Mouse (Mus musculus): Measurements from ENCODE around the gene Arntl2. TPM values are rescaled to one million over a fixed set of nuclear protein-coding genes. Genes with fewer than 3 reads are reported as not detected.
A peak's percentile ranks its signal among the peaks of the same experiment; 100 is the strongest.
"Not testable (repeated sequence)": the region's sequence is repeated elsewhere in the genome, so short reads cannot be mapped to it uniquely, and the experiment has no call there.

Gene Arntl2
- polyA plus RNA-seq, 1 experiment from 2014 or later: 10.2 TPM

- H3K4me3 ChIP-seq: no peak overlapping the region
- 67% methylated on average over 5 of the region's 5 CpGs for WGBS
- peaks cover 19% of the 10 kb centered on the region for H3K4me1 ChIP-seq
- H3K9ac ChIP-seq: no peak overlapping the region
- H3K9me3 ChIP-seq: no peaks in the 10 kb centered on the region
- H3K36me3 ChIP-seq: peaks cover 18% of the 10 kb centered on the region
- ATAC-seq (ENCODE audit: low FRiP score, low read depth): no peak
- no peak overlapping the region for H3K27ac ChIP-seq
- H3K27me3 ChIP-seq: no peaks in the 10 kb centered on the region
- no peak overlapping the region for H3K4me2 ChIP-seq (replicated peaks)
Measured at GRCm38 (mm10) chr6:146762264-146762898, 33.5 kb upstream of the Arntl2 start.

DNA sequence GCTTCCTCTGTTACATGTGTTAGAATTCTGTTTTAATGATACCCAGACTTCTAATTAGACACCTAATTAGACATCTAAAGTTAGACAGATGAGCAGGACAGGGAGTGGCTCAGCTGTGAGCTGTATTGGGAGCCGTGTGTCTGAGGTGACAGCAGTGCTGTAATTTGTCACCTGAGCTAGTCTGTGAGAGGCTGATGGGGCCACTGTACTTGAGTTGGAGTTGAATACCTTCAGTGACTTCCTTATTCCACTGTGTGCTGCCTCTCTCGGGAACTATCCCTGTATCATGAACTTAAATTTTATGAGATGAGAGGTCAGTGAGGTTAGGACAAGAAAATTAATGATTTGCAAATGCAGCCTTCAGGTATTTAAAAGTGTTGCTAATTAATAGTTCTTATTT, 31.3 kb upstream of the Arntl2 start:
- H3K4me2 ChIP-seq (replicated peaks): no peak overlapping the region
- H3K4me3 ChIP-seq: no peak overlapping the region
- no peak for ATAC-seq (ENCODE audit: low FRiP score, low read depth)
- no peak overlapping the region for H3K9ac ChIP-seq
- H3K4me1 ChIP-seq: peaks cover 13% of the 10 kb centered on the region
- H3K27me3 ChIP-seq: no peaks in the 10 kb centered on the region
- H3K9me3 ChIP-seq: no peaks in the 10 kb centered on the region
- 37% methylated on average over 2 of the region's 2 CpGs for WGBS
- no peak overlapping the region for H3K27ac ChIP-seq
- H3K36me3 ChIP-seq: peaks cover 38% of the 10 kb centered on the region

- Histone ChIP-seq H3K4me2 (replicated peaks) (no peak overlapping the region), H3K36me3 (peaks cover 42% of the 10 kb centered on the region), H3K9me3 (no peaks in the 10 kb centered on the region), H3K27me3 (no peaks in the 10 kb centered on the region), H3K27ac (no peak overlapping the region), H3K4me3 (no peak overlapping the region), H3K4me1 (peaks cover 19% of the 10 kb centered on the region), H3K9ac (no peak overlapping the region)
- no peak for ATAC-seq (ENCODE audit: low FRiP score, low read depth)
- WGBS: 87% methylated on average over 4 of the region's 4 CpGs
Measured at GRCm38 (mm10) chr6:146765270-146765669, 30.6 kb upstream of the Arntl2 start.

DNA sequence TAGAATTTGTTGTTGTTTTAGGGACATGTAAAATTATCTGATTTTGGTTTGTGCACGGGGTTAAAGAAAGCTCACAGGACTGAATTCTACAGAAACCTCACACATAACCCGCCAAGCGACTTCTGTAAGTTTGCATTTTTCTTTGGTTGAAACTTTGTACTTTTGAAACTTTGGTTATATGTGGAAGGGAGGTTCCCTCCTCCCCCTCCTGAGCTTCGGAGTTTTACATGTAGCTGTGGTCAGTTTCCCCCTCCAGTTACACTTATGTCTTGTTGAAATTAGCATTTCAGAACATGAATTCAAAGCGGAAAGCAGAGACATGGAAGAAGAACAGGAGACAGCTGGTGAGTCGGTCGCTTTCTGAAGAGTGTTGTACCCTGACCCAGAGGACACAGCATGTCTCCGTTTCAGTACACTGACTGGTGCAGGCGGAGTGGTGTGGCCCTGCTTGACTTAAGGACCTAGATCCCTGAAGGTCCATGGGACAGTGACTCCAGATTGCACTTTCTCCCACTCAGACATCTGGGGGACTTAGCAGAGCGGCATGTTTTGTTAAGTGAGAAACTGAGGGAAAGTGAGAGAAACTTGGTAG, 26.9 kb upstream of the Arntl2 start:
- H3K9me3 ChIP-seq: no peaks in the 10 kb centered on the region
- 92% methylated on average over 10 of the region's 10 CpGs for WGBS
- H3K9ac ChIP-seq: no peak overlapping the region
- ATAC-seq (ENCODE audit: low FRiP score, low read depth): no peak
- no peak overlapping the region for H3K4me3 ChIP-seq
- peaks cover 68% of the 10 kb centered on the region for H3K36me3 ChIP-seq
- H3K27ac ChIP-seq: no peak overlapping the region
- H3K4me2 ChIP-seq (replicated peaks): no peak overlapping the region
- H3K4me1 ChIP-seq: peaks cover 9% of the 10 kb centered on the region; the same call in 1 of the 2 replicates
- no peaks in the 10 kb centered on the region for H3K27me3 ChIP-seq

DNA sequence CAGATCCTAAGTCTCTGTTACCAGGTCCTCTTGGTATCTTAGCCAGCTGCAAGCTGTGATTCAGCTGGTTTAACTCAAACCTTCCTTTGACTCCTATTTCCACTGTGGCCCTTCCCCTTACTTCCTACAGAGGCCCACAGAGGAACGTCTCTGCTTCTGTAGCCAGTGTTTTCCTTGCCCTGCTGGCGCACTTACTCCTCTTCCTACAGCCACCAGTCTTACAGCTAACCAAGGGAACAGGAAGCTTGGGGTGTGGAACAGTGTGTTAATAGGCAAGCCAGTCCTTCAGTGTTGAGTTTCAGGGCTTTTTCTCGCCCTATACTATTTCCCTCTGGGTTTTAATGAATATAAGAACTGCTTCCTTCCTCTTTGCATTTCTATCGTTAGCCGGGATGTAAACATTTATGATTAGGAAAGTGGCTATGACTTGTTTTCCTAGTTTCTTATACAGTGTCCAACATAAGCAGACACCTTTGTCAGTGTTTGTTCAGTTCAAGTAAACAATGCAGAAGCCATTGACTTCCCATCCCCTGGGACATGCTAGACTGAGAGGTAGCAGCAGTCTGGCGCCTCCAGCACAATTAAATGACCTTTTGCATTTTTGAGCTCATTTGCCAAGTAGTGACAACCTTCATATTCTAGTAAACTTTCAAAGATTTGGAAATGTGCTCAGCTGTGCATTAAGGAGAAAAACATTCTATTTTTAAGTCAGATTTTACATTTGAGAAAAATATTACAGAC, 25.7 kb upstream of the Arntl2 start:
- Histone ChIP-seq H3K4me1 (peaks cover 9% of the 10 kb centered on the region; the same call in 1 of the 2 replicates), H3K4me3 (no peak overlapping the region), H3K36me3 (peaks cover 77% of the 10 kb centered on the region), H3K27me3 (no peaks in the 10 kb centered on the region), H3K9me3 (no peaks in the 10 kb centered on the region), H3K27ac (peak overlapping the region; percentile 48; the same call in 1 of the 2 replicates), H3K9ac (no peak overlapping the region; the same call in 1 of the 2 replicates), H3K4me2 (replicated peaks) (no peak overlapping the region)
- 54% methylated on average over 6 of the region's 6 CpGs for WGBS
- no peak for ATAC-seq (ENCODE audit: low FRiP score, low read depth)

DNA sequence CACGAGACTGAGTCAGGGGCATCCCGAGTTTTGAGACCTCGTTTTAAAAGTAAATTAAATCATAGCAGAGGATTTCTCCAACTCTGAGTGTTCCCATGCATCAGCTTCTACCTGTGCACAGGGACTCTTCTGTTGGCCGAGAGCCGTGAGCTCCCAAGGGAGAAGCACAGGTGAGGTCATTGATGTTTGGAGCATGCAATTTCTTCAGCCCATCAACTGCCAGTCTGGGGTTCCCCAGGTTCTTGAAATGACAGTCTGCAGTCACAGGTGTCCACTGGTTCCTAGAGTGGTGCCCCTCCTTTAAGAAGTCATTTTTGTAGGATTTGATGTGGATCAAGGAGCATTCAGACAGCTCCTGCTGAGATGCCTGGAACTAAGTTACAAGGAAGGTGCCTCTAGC, 25.0 kb upstream of the Arntl2 start:
- WGBS: 86% methylated on average over 5 of the region's 5 CpGs
- H3K4me1 ChIP-seq: peaks cover 9% of the 10 kb centered on the region; the same call in 1 of the 2 replicates
- ATAC-seq (ENCODE audit: low FRiP score, low read depth): no peak
- H3K9me3 ChIP-seq: no peaks in the 10 kb centered on the region
- no peak overlapping the region for H3K27ac ChIP-seq
- no peaks in the 10 kb centered on the region for H3K27me3 ChIP-seq
- no peak overlapping the region for H3K4me3 ChIP-seq
- H3K36me3 ChIP-seq: peaks cover 79% of the 10 kb centered on the region
- no peak overlapping the region for H3K9ac ChIP-seq
- H3K4me2 ChIP-seq (replicated peaks): no peak overlapping the region

- H3K27me3 ChIP-seq; H3K9me3 ChIP-seq; H3K4me2 ChIP-seq (replicated peaks); H3K4me1 ChIP-seq; H3K4me3 ChIP-seq; ATAC-seq (ENCODE audit: low FRiP score, low read depth); H3K27ac ChIP-seq; H3K9ac ChIP-seq: not testable (repeated sequence)
- 90% methylated on average over 8 of the region's 8 CpGs for WGBS
- peaks cover 57% of the 10 kb centered on the region for H3K36me3 ChIP-seq
Measured at GRCm38 (mm10) chr6:146775864-146776263, 20.0 kb upstream of the Arntl2 start.

DNA sequence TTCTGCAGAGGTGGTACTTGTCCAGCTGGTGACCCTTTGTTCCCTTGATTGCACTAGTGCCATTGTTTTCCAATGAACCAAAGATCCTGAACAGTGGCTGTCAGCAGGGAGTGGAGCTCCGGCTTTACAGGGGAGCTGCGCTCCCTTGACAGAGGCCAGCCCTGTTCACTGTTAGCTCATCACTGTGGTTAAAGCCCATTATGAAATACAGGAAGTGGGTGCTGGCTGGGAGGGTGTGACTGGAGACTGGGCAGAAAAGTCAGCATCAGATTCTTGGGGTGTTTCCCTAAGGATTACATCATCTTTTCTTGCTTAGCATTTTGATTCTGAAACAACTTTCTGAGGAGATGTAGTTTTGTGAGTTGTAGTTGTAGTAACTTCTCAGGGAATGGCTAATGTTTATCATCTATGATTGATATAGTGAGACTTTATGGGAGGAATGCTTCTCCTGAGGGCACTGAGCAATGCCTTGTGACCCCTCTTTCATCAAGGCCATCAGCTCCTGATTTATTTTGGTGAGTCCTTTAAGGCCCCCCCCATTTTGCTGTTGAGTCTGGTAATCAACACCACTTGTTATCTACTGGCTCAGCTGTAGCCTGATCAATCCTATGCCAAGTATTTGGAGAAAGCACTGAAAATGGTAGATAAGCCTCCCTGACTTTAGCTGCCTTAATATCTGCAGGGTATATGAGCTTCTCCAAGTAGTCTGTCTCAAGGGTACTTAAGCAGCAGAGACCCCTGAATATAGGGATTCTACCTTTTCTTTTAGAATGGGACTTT, 19.1 kb upstream of the Arntl2 start:
- Histone ChIP-seq H3K36me3 (peaks cover 49% of the 10 kb centered on the region), H3K27ac (no peak overlapping the region), H3K4me1 (no peaks in the 10 kb centered on the region), H3K4me2 (replicated peaks) (no peak overlapping the region), H3K27me3 (no peaks in the 10 kb centered on the region), H3K9ac (no peak overlapping the region), H3K4me3 (no peak overlapping the region), H3K9me3 (no peaks in the 10 kb centered on the region)
- no peak for ATAC-seq (ENCODE audit: low FRiP score, low read depth)
- 72% methylated on average over 2 of the region's 2 CpGs for WGBS

- Histone ChIP-seq H3K27me3 (no peaks in the 10 kb centered on the region), H3K4me1 (no peaks in the 10 kb centered on the region), H3K4me3 (no peak overlapping the region), H3K36me3 (peaks cover 41% of the 10 kb centered on the region), H3K4me2 (replicated peaks) (no peak overlapping the region), H3K9ac (no peak overlapping the region), H3K27ac (no peak overlapping the region), H3K9me3 (no peaks in the 10 kb centered on the region)
- no peak for ATAC-seq (ENCODE audit: low FRiP score, low read depth)
- WGBS: 96% methylated on average over 3 of the region's 3 CpGs
Measured at GRCm38 (mm10) chr6:146778055-146778454, 17.8 kb upstream of the Arntl2 start.

- 0 out of 2 replicates have a peak, but pooled peaks cover 3% of the 10 kb centered on the region for H3K9me3 ChIP-seq
- no peak for ATAC-seq (ENCODE audit: low FRiP score, low read depth)
- 91% methylated on average over 3 of the region's 3 CpGs for WGBS
Measured at GRCm38 (mm10) chr6:146781566-146781965, 14.3 kb upstream of the Arntl2 start.

GRCm38 (mm10) chr6:146793527-146793926, 2.3 kb upstream of the Arntl2 start:
- Histone ChIP-seq H3K4me1 (peaks cover 8% of the 10 kb centered on the region; the same call in 1 of the 2 replicates), H3K36me3 (no peaks in the 10 kb centered on the region), H3K9me3 (no peaks in the 10 kb centered on the region), H3K27me3 (peaks cover 6% of the 10 kb centered on the region; the same call in 1 of the 2 replicates), H3K27ac (no peak overlapping the region), H3K9ac (no peak overlapping the region), H3K4me3 (no peak overlapping the region), H3K4me2 (replicated peaks) (no peak overlapping the region)
- 84% methylated on average over 3 of the region's 3 CpGs for WGBS
- ATAC-seq (ENCODE audit: low FRiP score, low read depth): no peak

More at GRCm38 (mm10) chr6:146781566-146781965, 14.3 kb upstream of the Arntl2 start:
- Histone ChIP-seq H3K27me3 (no peaks in the 10 kb centered on the region), H3K4me3 (no peak overlapping the region), H3K4me2 (replicated peaks) (no peak overlapping the region), H3K36me3 (peaks cover 22% of the 10 kb centered on the region), H3K9ac (no peak overlapping the region), H3K4me1 (no peaks in the 10 kb centered on the region), H3K27ac (no peak overlapping the region)

Measured in limb, embryonic 13.5 days (tissue).